Mouse (Mus musculus) liver, adult 2 months (tissue): ENCODE measurements around the gene Ubiad1.

Experiments used
- CTCF ChIP-seq: fragments of 200-500 bp; IDR thresholded peaks from 2 replicates; pipeline ENCODE4 v1.5.1; 2011; ENCODE audit warnings: low read depth, low read length, control low read depth
- POLR2A ChIP-seq: fragments of 200-500 bp; IDR thresholded peaks from 2 replicates; pipeline ENCODE4 v1.6.1; 2011; ENCODE audit warnings: low read length, control low read depth; ENCODE audit not compliant: insufficient read depth; ENCODE audit errors: extremely low read depth

GRCm38 (mm10) chr4:148415575-148415974 is 29.0 kb downstream of the Ubiad1 start:
- TF ChIP-seq CTCF (no peak), POLR2A (no peak)
